Comparison of ENCODE assay signal across 18 mouse cellular contexts in the genomic region with DNA sequence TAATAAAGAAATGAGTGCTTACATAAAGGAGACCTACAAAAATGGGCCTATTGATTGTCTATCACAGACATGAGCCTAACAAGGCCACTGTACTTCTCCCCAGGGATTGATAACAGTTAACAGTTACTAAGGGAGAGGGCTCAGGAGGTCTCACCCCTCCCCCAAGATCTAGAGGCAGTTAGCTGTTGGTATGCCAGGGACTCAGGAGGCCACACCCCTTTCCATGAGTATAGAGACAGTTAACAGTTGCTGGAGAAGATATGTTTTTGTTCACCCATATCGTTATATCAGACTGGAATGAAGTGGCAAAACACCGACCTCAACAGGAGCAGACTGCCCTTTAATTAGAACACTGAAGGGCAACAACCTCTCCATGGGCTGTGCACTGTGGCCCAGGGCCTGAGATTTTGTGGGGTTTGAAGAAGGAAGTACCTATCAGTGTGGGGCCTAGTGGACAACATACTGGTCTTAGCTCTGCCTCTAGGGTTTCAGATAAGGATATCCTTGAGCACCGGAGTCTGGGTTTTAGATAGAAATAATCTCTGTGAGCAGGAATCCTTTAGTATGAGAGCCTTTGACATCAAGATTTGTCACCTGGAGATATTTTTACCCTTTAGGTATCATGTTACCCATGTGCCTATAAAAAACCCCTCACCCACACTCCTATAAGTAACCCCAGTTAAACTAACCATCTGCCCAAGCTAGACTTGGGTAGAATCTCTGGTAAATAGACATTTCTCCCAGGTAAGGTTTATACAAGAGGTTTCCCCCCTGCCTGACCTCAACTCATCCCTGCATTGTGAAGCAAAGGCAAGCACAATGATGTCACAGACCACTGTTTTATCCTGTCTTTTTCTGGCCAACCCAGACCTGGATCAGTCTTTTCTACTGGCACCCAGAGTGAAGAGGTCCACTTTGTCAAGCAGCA. TPM values are rescaled to one million over a fixed set of nuclear protein-coding genes. Genes with fewer than 3 reads are reported as not detected.
"Had no signal": no experiment of that assay in that cellular context is flagged by ENCODE, and none has a peak within 500 bp of the region (broad histone marks: within the 10 kb centered on the region; RNA-seq: fewer than 3 reads in every experiment).

A gene (plus strand): TSS at position 878 of the 928 bp plus-strand sequence.

- H3K4me1 ChIP-seq: limb, embryonic 13.5 days; midbrain, embryonic 15.5 days; neural tube, embryonic 12.5 days had no signal

- H3K27me3 ChIP-seq: limb, embryonic 13.5 days; midbrain, embryonic 15.5 days; neural tube, embryonic 12.5 days had no signal

- DNase-seq: kidney, adult 8-10 months; kidney, postnatal 25 days; left cerebral cortex, postnatal 4 days; lung, adult 18-20 months; thymus, postnatal 14 days had no signal

- H3K9me3 ChIP-seq: limb, embryonic 13.5 days; midbrain, embryonic 15.5 days; neural tube, embryonic 12.5 days had no signal

- H3K9ac ChIP-seq: limb, embryonic 13.5 days; midbrain, embryonic 15.5 days; neural tube, embryonic 12.5 days had no signal

- H3K4me2 ChIP-seq: limb, embryonic 13.5 days; midbrain, embryonic 11.5 days; midbrain, embryonic 15.5 days; neural tube, embryonic 12.5 days had no signal

- H3K27ac ChIP-seq: hindbrain, postnatal 0 days; layer of hippocampus, adult 2 months; limb, embryonic 13.5 days; midbrain, embryonic 15.5 days; neural tube, embryonic 12.5 days; stomach, postnatal 0 days had no signal

- H3K4me3 ChIP-seq: layer of hippocampus, adult 2 months; limb, embryonic 13.5 days; midbrain, embryonic 15.5 days; neural tube, embryonic 12.5 days had no signal

- ATAC-seq: hindbrain, postnatal 0 days; intestine, embryonic 16.5 days; midbrain, embryonic 15.5 days had no signal

- H3K36me3 ChIP-seq: limb, embryonic 13.5 days; midbrain, embryonic 15.5 days; neural tube, embryonic 12.5 days had no signal

RNA-seq across cellular contexts. Expression of the gene that starts here (rescaled TPM):
- total RNA-seq: hindbrain, postnatal 0 days; left cerebral cortex, adult 18-20 months; left cerebral cortex, postnatal 10 days; left cerebral cortex, postnatal 4 days; neutrophil, adult 5-6 weeks had no signal
- polyA plus RNA-seq: hindbrain, postnatal 0 days; intestine, embryonic 16.5 days; kidney, embryonic 16.5 days; limb, embryonic 13.5 days; lung, embryonic 16.5 days; midbrain, embryonic 11.5 days; midbrain, embryonic 15.5 days; neural tube, embryonic 12.5 days; stomach, postnatal 0 days had no signal
